Mouse (Mus musculus) liver, embryonic 15.5 days (tissue): Measurements from ENCODE around the gene Slc38a11. TPM values are rescaled to one million over a fixed set of nuclear protein-coding genes. Genes with fewer than 3 reads are reported as not detected.

ENCODE experiments used
- ATAC-seq: fragments of 200-750 bp; cut with Nextera tagmentation; 2 replicates; pipeline ENCODE4 v1.8.0; 2017; ENCODE audit warnings: moderate number of reproducible peaks, mild to moderate bottlenecking, moderate library complexity; ENCODE audit not compliant: insufficient read depth
- H3K27ac ChIP-seq: fragments of 300-500 bp; sonication (generic); replicated peaks from 2 replicates; pipeline ENCODE4 v1.5.1; 2015; ENCODE audit warnings: mild to moderate bottlenecking, inconsistent platforms
- H3K27me3 ChIP-seq: fragments of 300-500 bp; sonication (generic); 2 replicates; pipeline ENCODE4 v1.6.1; 2015; ENCODE audit warnings: mild to moderate bottlenecking, inconsistent platforms
- H3K36me3 ChIP-seq: fragments of 300-500 bp; sonication (generic); replicated peaks from 2 replicates; pipeline ENCODE4 v1.6.1; 2015; ENCODE audit warnings: moderate library complexity, mild to moderate bottlenecking, inconsistent platforms
- H3K4me1 ChIP-seq: fragments of 300-500 bp; sonication (generic); replicated peaks from 2 replicates; pipeline ENCODE4 v1.6.1; 2015; ENCODE audit warnings: inconsistent platforms
- H3K4me2 ChIP-seq: fragments of 300-500 bp; sonication (generic); 2 replicates; pipeline ENCODE4 v1.6.1; 2015; ENCODE audit warnings: moderate library complexity, mild to moderate bottlenecking, inconsistent platforms
- H3K4me3 ChIP-seq: fragments of 300-500 bp; sonication (generic); replicated peaks from 2 replicates; pipeline ENCODE4 v1.5.1; 2015; ENCODE audit warnings: mild to moderate bottlenecking, inconsistent platforms
- H3K9ac ChIP-seq: fragments of 300-500 bp; sonication (generic); 2 replicates; pipeline ENCODE4 v1.6.1; 2015; ENCODE audit warnings: moderate library complexity, mild to moderate bottlenecking, inconsistent platforms
- H3K9me3 ChIP-seq: fragments of 300-500 bp; sonication (generic); replicated peaks from 2 replicates; pipeline ENCODE4 v1.6.1; 2016; ENCODE audit warnings: inconsistent platforms
- WGBS: fragments of 180-500 bp; shearing (Covaris S2); methylation state at CpG from one replicate; pipeline ENCODE4 v1.1.7; 2015; ENCODE audit warnings: mixed read lengths; ENCODE audit not compliant: insufficient replicate concordance; 5-methylcytosine and 5-hydroxymethylcytosine counted together
- polyA plus RNA-seq: library from polyadenylated mRNA; unstranded; fragments of >200 nt; fragmentation: Nextera tagmentation; extraction: Ambion mirVana; gene quantifications from 2 replicates; pipeline ENCODE4 v1.2.1, GENCODE M21; 2015

The Slc38a11 gene
- polyA plus RNA-seq, 1 experiment from 2014 or later = not detected

DNA sequence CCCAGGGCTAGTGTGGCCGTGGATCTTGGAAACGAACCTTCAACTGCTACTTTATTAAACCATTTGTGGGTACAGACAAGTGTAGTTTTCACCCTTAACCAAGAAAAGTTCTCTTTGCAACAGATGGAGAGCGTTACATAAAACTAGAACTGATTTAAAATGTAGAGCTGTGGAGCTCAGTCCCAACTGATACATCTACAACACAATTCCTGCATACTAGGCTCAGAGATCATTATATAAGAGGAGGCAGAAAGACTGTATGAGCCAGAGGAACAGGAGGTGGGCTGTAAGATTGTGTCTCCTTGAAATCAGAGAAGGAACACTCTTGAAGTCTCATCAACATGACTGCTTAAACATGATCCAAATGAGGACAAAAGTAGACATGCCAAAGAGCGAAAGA, 9.2 kb upstream of the Slc38a11 start:
- WGBS = 66% methylated on average over 4 of the region's 4 CpGs
- no peaks in the 10 kb centered on the region for H3K27me3 ChIP-seq
- H3K27ac ChIP-seq = no peak overlapping the region
- no peak for ATAC-seq
- no peak overlapping the region for H3K9ac ChIP-seq
- H3K4me1 ChIP-seq = no peaks in the 10 kb centered on the region
- no peak overlapping the region for H3K4me3 ChIP-seq
- H3K9me3 ChIP-seq = no peaks in the 10 kb centered on the region
- no peak overlapping the region for H3K4me2 ChIP-seq
- no peaks in the 10 kb centered on the region for H3K36me3 ChIP-seq

DNA sequence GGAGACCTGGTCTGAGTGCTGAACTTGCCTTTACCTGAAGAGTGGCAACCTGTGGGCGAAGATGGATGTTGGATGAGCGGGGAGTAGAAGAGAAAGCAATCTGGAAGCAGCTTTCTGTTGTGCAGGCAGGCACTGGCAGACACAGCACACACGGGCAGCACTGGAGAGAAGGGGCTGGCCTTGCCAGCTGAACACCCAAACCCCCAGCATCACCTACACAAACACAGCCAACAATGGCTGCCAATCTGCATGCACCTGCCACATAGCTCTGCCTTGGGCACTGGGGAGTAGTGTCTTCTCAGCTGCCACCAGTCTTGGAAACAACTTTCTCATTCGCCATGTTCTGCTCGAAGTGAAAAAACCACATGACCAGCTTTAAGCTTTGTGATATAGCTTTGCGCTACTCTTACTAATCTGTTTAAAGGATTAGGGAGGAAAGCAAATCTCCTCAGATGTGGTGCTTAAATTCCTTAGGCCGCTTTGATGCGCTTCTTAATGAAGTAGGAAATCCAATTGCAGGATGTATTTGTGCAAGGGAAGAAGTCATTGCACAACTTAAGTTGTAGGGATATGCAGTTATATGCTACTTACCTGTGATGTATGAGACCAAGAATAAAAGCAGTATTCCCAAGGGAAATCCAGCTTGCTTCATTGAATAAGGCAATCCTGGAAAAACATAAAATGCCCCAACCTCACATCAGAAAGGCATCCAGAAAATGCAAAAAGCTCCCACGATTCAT, 2.9 kb downstream of the Slc38a11 start:
- Histone ChIP-seq H3K36me3 (no peaks in the 10 kb centered on the region), H3K27me3 (peaks cover 6% of the 10 kb centered on the region; the same call in 1 of the 2 replicates), H3K27ac (no peak overlapping the region), H3K4me2 (no peak overlapping the region), H3K9ac (no peak overlapping the region), H3K4me3 (no peak overlapping the region), H3K9me3 (no peaks in the 10 kb centered on the region), H3K4me1 (no peaks in the 10 kb centered on the region)
- ATAC-seq = no peak
- WGBS = 62% methylated on average over 9 of the region's 9 CpGs

DNA sequence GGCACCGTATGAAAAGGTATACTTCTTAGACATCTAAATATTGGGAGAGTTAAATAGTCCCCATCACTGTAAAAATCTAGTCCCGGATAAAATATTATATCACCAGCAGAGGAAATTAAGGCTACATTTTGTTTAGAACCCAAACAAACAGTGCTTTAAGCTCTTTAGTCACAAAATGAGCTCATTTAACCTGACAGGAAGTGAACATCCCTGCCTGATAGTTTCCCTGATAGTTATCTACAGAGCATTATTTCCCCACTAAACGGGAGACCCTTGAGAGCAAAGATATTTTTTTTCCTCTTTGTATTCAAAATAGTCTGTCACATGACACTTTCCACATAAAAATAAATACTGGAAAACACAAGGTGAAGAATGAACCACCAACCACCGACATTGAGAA, 16.5 kb downstream of the Slc38a11 start:
- H3K36me3 ChIP-seq = no peaks in the 10 kb centered on the region
- no peak overlapping the region for H3K9ac ChIP-seq
- no peak overlapping the region for H3K4me3 ChIP-seq
- no peaks in the 10 kb centered on the region for H3K27me3 ChIP-seq
- no peaks in the 10 kb centered on the region for H3K9me3 ChIP-seq
- H3K4me2 ChIP-seq = no peak overlapping the region
- ATAC-seq = no peak
- WGBS = 22% methylated on average over 4 of the region's 4 CpGs
- no peak overlapping the region for H3K27ac ChIP-seq
- no peaks in the 10 kb centered on the region for H3K4me1 ChIP-seq

DNA sequence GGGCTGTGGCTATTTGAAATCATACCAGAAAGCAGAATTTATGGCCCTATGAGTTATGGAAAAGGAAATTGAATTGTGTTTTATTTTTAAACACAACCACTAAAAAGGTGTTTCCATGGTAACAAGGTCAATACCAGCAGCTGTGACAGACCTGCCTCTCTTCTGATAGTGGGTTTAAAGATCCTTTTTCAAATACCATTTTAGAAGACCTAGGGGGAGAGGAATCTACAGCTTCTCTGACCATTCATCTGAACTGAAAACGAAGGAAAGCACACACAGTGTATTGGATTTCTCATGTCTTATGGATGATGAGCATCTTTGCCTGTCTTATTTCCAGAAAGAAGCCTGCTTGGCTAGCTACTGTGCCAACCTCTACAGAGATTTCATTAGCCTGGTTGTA, 16.9 kb downstream of the Slc38a11 start:
- Histone ChIP-seq H3K27ac (no peak overlapping the region), H3K36me3 (no peaks in the 10 kb centered on the region), H3K27me3 (no peaks in the 10 kb centered on the region), H3K9ac (no peak overlapping the region), H3K4me1 (no peaks in the 10 kb centered on the region), H3K9me3 (no peaks in the 10 kb centered on the region), H3K4me2 (no peak overlapping the region), H3K4me3 (no peak overlapping the region)
- ATAC-seq = no peak
- 7% methylated on average over 1 of the region's 1 CpGs for WGBS

DNA sequence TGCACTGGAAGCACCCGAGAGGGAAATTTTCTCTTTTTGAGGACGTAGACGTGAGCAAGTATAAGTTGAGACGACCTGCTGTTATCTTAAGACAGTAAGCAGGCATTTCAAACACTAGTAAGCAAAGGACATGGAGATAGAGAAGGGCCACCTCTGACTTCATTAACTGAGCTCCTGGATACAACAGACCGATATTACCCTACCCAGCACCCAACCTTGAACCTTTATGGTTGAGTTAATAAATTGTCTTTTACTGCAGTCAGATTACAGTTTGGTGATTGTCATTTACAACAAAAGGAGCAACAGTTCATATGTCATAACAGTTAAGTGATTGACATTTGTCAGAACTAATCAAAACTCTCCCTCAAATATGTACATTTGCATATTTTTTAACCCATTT, 17.8 kb downstream of the Slc38a11 start:
- H3K4me1 ChIP-seq = no peaks in the 10 kb centered on the region
- no peak overlapping the region for H3K27ac ChIP-seq
- no peak for ATAC-seq
- H3K27me3 ChIP-seq = no peaks in the 10 kb centered on the region
- no peak overlapping the region for H3K4me2 ChIP-seq
- no peak overlapping the region for H3K9ac ChIP-seq
- H3K36me3 ChIP-seq = no peaks in the 10 kb centered on the region
- no peaks in the 10 kb centered on the region for H3K9me3 ChIP-seq
- no peak overlapping the region for H3K4me3 ChIP-seq
- 56% methylated on average over 5 of the region's 5 CpGs for WGBS

DNA sequence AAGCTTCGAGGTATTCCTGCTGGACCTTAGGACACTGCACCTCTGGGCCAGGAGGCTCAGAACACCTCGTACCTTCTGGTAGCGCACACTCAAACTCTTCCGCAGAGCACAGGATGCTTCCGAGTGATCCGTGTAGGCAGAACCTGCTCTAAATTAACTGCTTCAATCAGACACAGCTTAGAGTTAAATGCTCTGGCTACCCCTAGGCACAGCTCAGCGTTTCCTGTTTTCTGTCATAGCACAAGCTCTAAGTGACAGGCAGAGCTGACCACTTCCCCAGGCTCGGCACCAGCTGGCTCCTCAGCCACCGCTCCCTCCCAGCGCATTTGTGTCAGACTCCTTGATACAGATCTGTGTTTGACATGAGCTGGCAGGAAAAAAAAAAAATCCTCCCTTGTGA, 21.8 kb downstream of the Slc38a11 start:
- Histone ChIP-seq H3K4me3 (no peak overlapping the region), H3K27ac (no peak overlapping the region), H3K27me3 (no peaks in the 10 kb centered on the region), H3K4me2 (no peak overlapping the region), H3K9me3 (no peaks in the 10 kb centered on the region), H3K9ac (no peak overlapping the region), H3K4me1 (no peaks in the 10 kb centered on the region), H3K36me3 (no peaks in the 10 kb centered on the region)
- WGBS = 14% methylated on average over 10 of the region's 10 CpGs
- no peak for ATAC-seq

DNA sequence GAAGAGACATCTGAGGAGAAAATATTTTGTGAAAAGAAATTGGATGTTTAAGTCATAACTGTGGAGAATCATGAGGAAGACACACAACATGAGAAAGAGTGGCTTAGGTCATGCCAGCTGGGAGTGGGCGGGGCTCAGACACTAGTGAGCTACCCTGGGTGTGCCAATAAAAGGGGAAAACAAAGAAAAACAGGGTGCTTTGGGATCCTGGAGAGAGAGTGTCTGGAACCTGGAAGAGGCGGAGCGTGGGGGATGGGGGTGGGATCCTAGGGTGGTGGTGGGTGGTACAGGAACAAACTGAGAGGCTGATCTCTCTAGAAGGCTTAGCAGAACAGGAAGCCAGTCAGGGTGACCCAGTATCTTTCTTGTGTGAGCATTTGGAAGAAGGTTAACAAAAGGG, 23.0 kb downstream of the Slc38a11 start:
- Histone ChIP-seq H3K36me3 (no peaks in the 10 kb centered on the region), H3K4me2 (no peak overlapping the region), H3K4me3 (no peak overlapping the region), H3K27me3 (no peaks in the 10 kb centered on the region), H3K9me3 (no peaks in the 10 kb centered on the region), H3K9ac (no peak overlapping the region), H3K27ac (no peak overlapping the region), H3K4me1 (no peaks in the 10 kb centered on the region)
- no peak for ATAC-seq
- 48% methylated on average over 3 of the region's 3 CpGs for WGBS

DNA sequence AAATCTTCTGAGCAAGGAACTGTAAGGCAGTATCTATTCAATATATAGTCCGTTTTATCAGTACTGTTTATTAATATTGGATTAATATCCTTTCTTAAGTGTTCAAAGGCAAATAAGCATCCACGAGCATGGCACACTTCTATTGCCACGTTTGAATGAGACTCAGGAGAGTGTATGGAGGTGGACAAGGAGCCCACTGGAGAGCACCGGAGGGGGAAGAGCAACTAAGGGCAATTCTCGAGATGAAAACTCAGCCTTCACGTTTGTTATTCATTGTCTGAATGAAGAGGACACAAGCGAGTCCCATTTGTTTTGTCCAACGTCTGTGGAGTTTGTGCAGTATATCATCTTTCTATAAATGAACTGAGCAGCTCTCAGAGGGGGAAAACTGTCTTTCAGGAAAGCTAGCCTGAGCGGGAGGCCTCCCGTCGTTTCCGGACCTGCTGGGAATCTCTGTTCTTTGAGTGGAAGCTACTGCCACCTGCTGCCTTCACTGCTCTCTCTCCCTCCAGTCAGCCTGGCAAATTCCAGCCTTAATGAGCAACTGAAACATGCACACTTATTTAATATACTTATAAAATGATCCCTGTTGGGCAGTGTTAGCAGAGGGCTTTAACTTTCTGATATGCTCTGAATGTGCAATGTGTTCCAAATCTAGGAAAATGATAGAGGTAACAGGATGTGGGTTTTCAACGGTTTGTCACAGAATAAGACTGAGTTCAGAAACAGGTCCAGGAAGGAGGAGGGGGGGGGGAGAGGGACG, 26.3 kb downstream of the Slc38a11 start:
- 10% methylated on average over 14 of the region's 14 CpGs for WGBS
- no peaks in the 10 kb centered on the region for H3K36me3 ChIP-seq
- no peak overlapping the region for H3K27ac ChIP-seq
- no peaks in the 10 kb centered on the region for H3K27me3 ChIP-seq
- no peak for ATAC-seq
- no peaks in the 10 kb centered on the region; the same call in 1 of the 2 replicates for H3K4me1 ChIP-seq
- no peak overlapping the region for H3K4me2 ChIP-seq
- no peaks in the 10 kb centered on the region for H3K9me3 ChIP-seq
- H3K4me3 ChIP-seq = no peak overlapping the region
- no peak overlapping the region for H3K9ac ChIP-seq

DNA sequence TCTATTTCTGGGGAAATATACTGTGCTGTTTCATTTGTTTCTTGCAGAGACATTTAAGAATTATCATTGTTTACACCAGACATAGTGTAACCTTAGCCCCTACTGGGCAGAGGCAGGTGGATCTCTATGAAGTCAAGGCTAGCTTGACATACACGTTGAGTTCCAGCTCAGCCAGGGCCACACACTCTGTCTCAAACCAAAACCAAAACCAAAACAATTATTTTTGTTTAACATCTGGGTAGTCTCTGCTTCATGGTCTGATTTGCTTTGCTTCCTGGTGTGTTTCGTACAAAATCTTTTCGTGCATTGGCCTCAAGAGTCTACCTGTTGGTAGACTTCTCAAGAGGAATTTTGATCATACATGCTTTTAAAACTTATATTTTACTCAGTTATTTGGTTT, 27.2 kb downstream of the Slc38a11 start:
- H3K4me3 ChIP-seq = no peak overlapping the region
- H3K36me3 ChIP-seq = no peaks in the 10 kb centered on the region
- H3K9ac ChIP-seq = no peak overlapping the region
- no peaks in the 10 kb centered on the region for H3K27me3 ChIP-seq
- ATAC-seq = no peak
- whole genome bisulfite sequencing = 53% methylated on average over 3 of the region's 3 CpGs
- no peaks in the 10 kb centered on the region; the same call in 1 of the 2 replicates for H3K4me1 ChIP-seq
- H3K9me3 ChIP-seq = no peaks in the 10 kb centered on the region
- H3K4me2 ChIP-seq = no peak overlapping the region
- H3K27ac ChIP-seq = no peak overlapping the region

DNA sequence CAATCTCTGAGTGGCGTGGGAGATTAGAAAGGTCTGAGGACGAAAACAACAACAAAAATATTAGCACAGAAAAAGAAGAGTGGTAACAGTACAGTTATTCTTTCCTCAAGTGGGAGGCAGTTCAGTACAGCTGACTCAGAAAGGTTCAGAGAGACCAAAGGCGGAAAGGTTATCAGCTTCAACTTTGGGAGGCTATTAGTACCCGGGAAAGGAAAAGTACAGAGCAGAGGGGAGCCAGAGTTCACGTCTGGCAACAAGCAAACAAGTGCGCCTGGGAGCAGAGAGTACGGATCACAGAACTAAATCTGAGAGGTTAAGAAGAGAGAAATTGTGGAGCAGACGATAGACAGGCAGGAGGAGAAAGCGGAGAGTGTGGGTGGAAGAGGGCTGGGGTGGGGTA, 29.7 kb downstream of the Slc38a11 start:
- peak; percentile 54; the same call in 1 of the 2 replicates for ATAC-seq

DNA sequence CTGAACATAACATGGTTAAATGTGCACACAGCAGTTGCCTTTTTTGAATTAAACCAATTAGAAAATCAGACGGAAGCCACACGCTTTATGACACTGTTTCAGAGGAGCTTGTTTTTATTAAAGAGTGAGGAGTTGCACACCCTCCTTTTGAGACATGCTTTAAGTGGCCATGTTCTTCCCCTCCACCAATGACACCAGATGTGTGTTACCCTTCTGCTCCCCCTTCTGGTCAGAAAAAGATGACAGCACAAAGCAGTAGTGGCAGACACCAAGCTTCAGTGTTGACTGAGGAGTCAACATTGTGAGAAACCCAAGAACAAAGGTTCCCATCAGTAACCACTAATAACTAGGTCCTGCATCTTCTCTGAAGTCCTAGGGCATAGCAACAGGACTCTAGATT, 32.5 kb downstream of the Slc38a11 start:
- Histone ChIP-seq H3K4me2 (no peak overlapping the region), H3K27ac (no peak overlapping the region), H3K4me1 (no peaks in the 10 kb centered on the region; the same call in 1 of the 2 replicates), H3K9me3 (no peaks in the 10 kb centered on the region), H3K36me3 (no peaks in the 10 kb centered on the region), H3K4me3 (no peak overlapping the region), H3K9ac (no peak overlapping the region), H3K27me3 (no peaks in the 10 kb centered on the region)
- WGBS = 60% methylated on average over 2 of the region's 2 CpGs
- no peak for ATAC-seq

More for the DNA sequence above, 29.7 kb downstream of the Slc38a11 start:
- WGBS = 55% methylated on average over 9 of the region's 9 CpGs
- H3K27me3 ChIP-seq = no peaks in the 10 kb centered on the region
- no peaks in the 10 kb centered on the region for H3K36me3 ChIP-seq
- no peak overlapping the region for H3K4me3 ChIP-seq
- no peak overlapping the region for H3K27ac ChIP-seq
- H3K4me2 ChIP-seq = 0 out of 2 replicates have a peak overlapping the region, but pooled peaks have one; percentile 18
- H3K9me3 ChIP-seq = no peaks in the 10 kb centered on the region
- no peak overlapping the region for H3K9ac ChIP-seq
- H3K4me1 ChIP-seq = no peaks in the 10 kb centered on the region; the same call in 1 of the 2 replicates
